ENCODE assay signal across 8 mouse cellular contexts in genomic region chr14:52244690-52245042, GRCm38 (mm10). TPM values are rescaled to one million over a fixed set of nuclear protein-coding genes. Genes with fewer than 3 reads are reported as not detected.
DNase-seq lines count a peak whose midpoint lies in the region; ATAC-seq and TF ChIP-seq lines count a peak whose summit lies in the region.

No protein-coding gene starts in this region.

- 0 out of 2 replicates have a peak, but pooled peaks cover 3% of the 10 kb centered on the region for H3K36me3 ChIP-seq in lung, embryonic 15.5 days
- peaks cover 4% of the 10 kb centered on the region; the same call in 1 of the 2 replicates for H3K36me3 ChIP-seq in intestine, postnatal 0 days (ENCODE audit: control insufficient read depth, insufficient read depth)
- H3K36me3 ChIP-seq in neural tube, embryonic 14.5 days (ENCODE audit: control insufficient read depth, insufficient read depth, low read length), result no peaks in the 10 kb centered on the region

- H3K27me3 ChIP-seq in lung, embryonic 15.5 days, result no peaks in the 10 kb centered on the region
- no peaks in the 10 kb centered on the region for H3K27me3 ChIP-seq in intestine, postnatal 0 days (replicated peaks; ENCODE audit: control insufficient read depth, insufficient read depth, low read length)
- no peaks in the 10 kb centered on the region for H3K27me3 ChIP-seq in neural tube, embryonic 14.5 days (ENCODE audit: control insufficient read depth, insufficient read depth, low read length)

- no peak; the same call in 1 of the 2 replicates for TF ChIP-seq POLR2A in embryonic fibroblast, embryonic 13.5 days (IDR thresholded peaks at IDR 0.05; ENCODE audit: low read depth, low read length)

- H3K9me3 ChIP-seq in lung, embryonic 15.5 days, result no peaks in the 10 kb centered on the region
- no peaks in the 10 kb centered on the region for H3K9me3 ChIP-seq in intestine, postnatal 0 days (ENCODE audit: control insufficient read depth)
- H3K9me3 ChIP-seq in neural tube, embryonic 14.5 days (ENCODE audit: control insufficient read depth, low read length), result no peaks in the 10 kb centered on the region

- H3K27ac ChIP-seq in lung, embryonic 15.5 days, result peak overlapping the region; percentile 88
- H3K27ac ChIP-seq in embryonic fibroblast, embryonic 13.5 days (ENCODE audit: insufficient read depth, low read length), result no peak overlapping the region
- peak overlapping the region; percentile 89 for H3K27ac ChIP-seq in intestine, postnatal 0 days (ENCODE audit: low read depth, low read length)
- peak overlapping the region; percentile 58 for H3K27ac ChIP-seq in neural tube, embryonic 14.5 days (ENCODE audit: low read depth, low read length)

- H3K4me3 ChIP-seq in lung, embryonic 15.5 days, result peak overlapping the region; percentile 67
- peak overlapping the region; percentile 25 for H3K4me3 ChIP-seq in embryonic fibroblast, embryonic 13.5 days (ENCODE audit: insufficient read depth, low read length)
- peak overlapping the region; percentile 64 for H3K4me3 ChIP-seq in intestine, postnatal 0 days (ENCODE audit: low read depth, low read length)
- peak overlapping the region; percentile 56 for H3K4me3 ChIP-seq in neural tube, embryonic 14.5 days (ENCODE audit: low read depth, low read length)

- WGBS in lung, embryonic 15.5 days, result 10% methylated on average over 7 of the region's 7 CpGs
- WGBS in intestine, postnatal 0 days, result 5% methylated on average over 7 of the region's 7 CpGs
- 15% methylated on average over 7 of the region's 7 CpGs for WGBS in neural tube, embryonic 14.5 days

- DNase-seq in lung, postnatal 10 days, result no peak
- DNase-seq in natural killer cell, adult 2 months (ENCODE audit: low spot score in 2 of 2), result no peak
- DNase-seq in ovary, adult 18-20 months (ENCODE audit: low spot score), result no peak

- peaks cover 15% of the 10 kb centered on the region for H3K4me1 ChIP-seq in lung, embryonic 15.5 days
- H3K4me1 ChIP-seq in embryonic fibroblast, embryonic 13.5 days (ENCODE audit: control insufficient read depth, insufficient read depth, low read length), result peaks cover 3% of the 10 kb centered on the region; the same call in 1 of the 2 replicates
- 0 out of 2 replicates have a peak, but pooled peaks cover 3% of the 10 kb centered on the region for H3K4me1 ChIP-seq in intestine, postnatal 0 days (replicated peaks; ENCODE audit: control insufficient read depth, insufficient read depth, low read length)
- peaks cover 8% of the 10 kb centered on the region; the same call in 1 of the 2 replicates for H3K4me1 ChIP-seq in neural tube, embryonic 14.5 days (ENCODE audit: control insufficient read depth, insufficient read depth, low read length)

- peak overlapping the region; percentile 67 for H3K9ac ChIP-seq in lung, embryonic 15.5 days
- H3K9ac ChIP-seq in intestine, postnatal 0 days (ENCODE audit: low read depth, low read length), result peak overlapping the region; percentile 56
- peak overlapping the region; percentile 58 for H3K9ac ChIP-seq in neural tube, embryonic 14.5 days (replicated peaks; ENCODE audit: low read depth, low read length)

- peak overlapping the region; percentile 85 for H3K4me2 ChIP-seq in lung, embryonic 15.5 days
- peak overlapping the region; percentile 75 for H3K4me2 ChIP-seq in intestine, postnatal 0 days (replicated peaks; ENCODE audit: low read depth)
- peak overlapping the region; percentile 66 for H3K4me2 ChIP-seq in neural tube, embryonic 14.5 days (ENCODE audit: low read depth, low read length)

- no peak for TF ChIP-seq CTCF in embryonic fibroblast, embryonic 13.5 days (IDR thresholded peaks at IDR 0.05; ENCODE audit: borderline replicate concordance, insufficient read depth, low read length)
- TF ChIP-seq CTCF in intestine, postnatal 0 days (IDR thresholded peaks at IDR 0.05; ENCODE audit: low read depth), result no peak

- no peak; the same call in 1 of the 2 replicates for ATAC-seq in lung, embryonic 15.5 days (ENCODE audit: borderline replicate concordance, extremely low read depth, low FRiP score, low TSS enrichment)
- peak; percentile 64 for ATAC-seq in intestine, postnatal 0 days
- ATAC-seq in neural tube, embryonic 14.5 days (ENCODE audit: low read depth), result no peak; the same call in 1 of the 2 replicates
- no peak for ATAC-seq in cerebellum, adult (ENCODE audit: insufficient number of reproducible peaks, low FRiP score, low TSS enrichment)

RNA-seq across cellular contexts. Expression of gene Chd8, which starts 12.9 kb away (rescaled TPM):
- 31.4 and 33.3 TPM in 2 replicates for polyA plus RNA-seq in lung, embryonic 15.5 days (2015; fragmentation: Nextera tagmentation; extraction: Ambion mirVana)
- 141 and 146 TPM in 2 replicates for polyA plus RNA-seq in embryonic fibroblast, embryonic 13.5 days (2011; ENCODE audit: insufficient read length, low read depth, missing spikeins)
- 15.7 and 17.4 TPM in 2 replicates for polyA plus RNA-seq in intestine, postnatal 0 days (2015; fragmentation: Nextera tagmentation; extraction: Ambion mirVana)
- 49.6 and 59.6 TPM in 2 replicates for polyA plus RNA-seq in neural tube, embryonic 14.5 days (2014; fragmentation: Nextera tagmentation; extraction: Ambion mirVana)

RNA-seq across cellular contexts. Expression of gene Tox4, which starts 34.3 kb away (rescaled TPM):
- polyA plus RNA-seq in lung, embryonic 15.5 days (2015; fragmentation: Nextera tagmentation; extraction: Ambion mirVana), result 40.5 and 44.7 TPM in 2 replicates
- polyA plus RNA-seq in embryonic fibroblast, embryonic 13.5 days (2011; ENCODE audit: insufficient read length, low read depth, missing spikeins), result 38.2 and 44.0 TPM in 2 replicates
- 20.8 and 21.7 TPM in 2 replicates for polyA plus RNA-seq in intestine, postnatal 0 days (2015; fragmentation: Nextera tagmentation; extraction: Ambion mirVana)
- 49.0 and 69.3 TPM in 2 replicates for polyA plus RNA-seq in neural tube, embryonic 14.5 days (2014; fragmentation: Nextera tagmentation; extraction: Ambion mirVana)

RNA-seq across cellular contexts. Expression of gene Rab2b, which starts 34.7 kb away (rescaled TPM):
- 16.7 and 16.8 TPM in 2 replicates for polyA plus RNA-seq in lung, embryonic 15.5 days (2015; fragmentation: Nextera tagmentation; extraction: Ambion mirVana)
- polyA plus RNA-seq in embryonic fibroblast, embryonic 13.5 days (2011; ENCODE audit: insufficient read length, low read depth, missing spikeins), result 31.1 and 45.6 TPM in 2 replicates
- 6.8 and 7.8 TPM in 2 replicates for polyA plus RNA-seq in intestine, postnatal 0 days (2015; fragmentation: Nextera tagmentation; extraction: Ambion mirVana)
- polyA plus RNA-seq in neural tube, embryonic 14.5 days (2014; fragmentation: Nextera tagmentation; extraction: Ambion mirVana), result 69.4 TPM in 2 replicates

RNA-seq across cellular contexts. Expression of gene Supt16, which starts 47.5 kb away (rescaled TPM):
- polyA plus RNA-seq in lung, embryonic 15.5 days (2015; fragmentation: Nextera tagmentation; extraction: Ambion mirVana), result 62.4 and 64.6 TPM in 2 replicates
- 83.0 and 88.6 TPM in 2 replicates for polyA plus RNA-seq in embryonic fibroblast, embryonic 13.5 days (2011; ENCODE audit: insufficient read length, low read depth, missing spikeins)
- 16.6 and 17.1 TPM in 2 replicates for polyA plus RNA-seq in intestine, postnatal 0 days (2015; fragmentation: Nextera tagmentation; extraction: Ambion mirVana)
- polyA plus RNA-seq in neural tube, embryonic 14.5 days (2014; fragmentation: Nextera tagmentation; extraction: Ambion mirVana), result 43.6 and 61.4 TPM in 2 replicates
